Mouse (Mus musculus) limb, embryonic 14.5 days (tissue): ENCODE results near the gene Olfr798. TPM values are rescaled to one million over a fixed set of nuclear protein-coding genes. Genes with fewer than 3 reads are reported as not detected.

Source experiments
- ATAC-seq: fragments of 200-750 bp; cut with Nextera tagmentation; 2 replicates; pipeline ENCODE4 v1.8.0; 2017; ENCODE audit warnings: low read depth, moderate number of reproducible peaks, moderate TSS enrichment; ENCODE audit not compliant: low FRiP score
- DNase-seq: peaks from one replicate; pipeline ENCODE4 v3.0.0-alpha.2; 2015; ENCODE audit warnings: low spot score
- H3K27ac ChIP-seq: fragments of 300-500 bp; sonication (generic); replicated peaks from 2 replicates; pipeline ENCODE4 v1.5.1; 2014; ENCODE audit warnings: low read depth, mild to moderate bottlenecking, low read length, moderate library complexity, mixed read lengths
- H3K27me3 ChIP-seq: fragments of 300-500 bp; sonication (generic); 2 replicates; pipeline ENCODE4 v1.6.1; 2014; ENCODE audit warnings: low read length, mixed read lengths; ENCODE audit not compliant: control insufficient read depth, insufficient read depth
- H3K36me3 ChIP-seq: fragments of 300-500 bp; sonication (generic); 2 replicates; pipeline ENCODE4 v1.6.1; 2014; ENCODE audit warnings: mild to moderate bottlenecking, low read length, moderate library complexity, mixed read lengths; ENCODE audit not compliant: control insufficient read depth, insufficient read depth
- H3K4me1 ChIP-seq: fragments of 300-500 bp; sonication (generic); 2 replicates; pipeline ENCODE4 v1.6.1; 2014; ENCODE audit warnings: antibody characterized with exemption, low read length, mixed read lengths; ENCODE audit not compliant: control insufficient read depth, insufficient read depth
- H3K4me2 ChIP-seq: fragments of 300-500 bp; sonication (generic); replicated peaks from 2 replicates; pipeline ENCODE4 v1.6.1; 2014; ENCODE audit warnings: low read depth, mild to moderate bottlenecking, low read length, moderate library complexity; ENCODE audit not compliant: severe bottlenecking
- H3K4me3 ChIP-seq: fragments of 300-500 bp; sonication (generic); replicated peaks from 2 replicates; pipeline ENCODE4 v1.5.1; 2014; ENCODE audit warnings: low read length
- H3K9ac ChIP-seq: fragments of 300-500 bp; sonication (generic); 2 replicates; pipeline ENCODE4 v1.6.1; 2014; ENCODE audit warnings: mild to moderate bottlenecking, low read depth, low read length, moderate library complexity; ENCODE audit not compliant: severe bottlenecking
- H3K9me3 ChIP-seq: fragments of 300-500 bp; sonication (generic); 2 replicates; pipeline ENCODE4 v1.6.1; 2016; ENCODE audit warnings: low read length; ENCODE audit not compliant: control insufficient read depth
- POLR2A ChIP-seq: fragments of 200-500 bp; IDR thresholded peaks from 2 replicates; pipeline ENCODE4 v1.8.0; 2012; ENCODE audit warnings: inconsistent platforms, mild to moderate bottlenecking, moderate library complexity, borderline replicate concordance; ENCODE audit not compliant: insufficient read depth, insufficient read length; ENCODE audit errors: extremely low read depth
- WGBS: fragments of 180-500 bp; shearing (Covaris S2); extraction: QIAGEN DNeasy Blood & Tissue Kit; methylation state at CpG from one replicate; pipeline ENCODE4 v1.1.7; 2014; 5-methylcytosine and 5-hydroxymethylcytosine counted together
- microRNA-seq: library from miRNA; unstranded; fragments of <30 nt; microRNA quantifications from one replicate; pipeline ENCODE4, GENCODE M21; 2016
- polyA plus RNA-seq, 2 experiments: library from polyadenylated mRNA; depleted of rRNA in 1 of 2; stranded (reverse) in 1 of 2; unstranded in 1 of 2; fragments of >200 nt; fragmentation: Nextera tagmentation in 1 of 2; extraction: Ambion mirVana in 1 of 2; gene quantifications; 2 replicates each; pipeline versions ENCODE4 v1.2.1 to v1.2.3; 2012 to 2014

Gene Olfr798
- polyA plus RNA-seq, 2 experiments = not detected

- no peaks in the 10 kb centered on the region for H3K27me3 ChIP-seq
- no peak for DNase-seq
- no peak for ATAC-seq
- H3K9ac ChIP-seq = no peak overlapping the region
- H3K4me2 ChIP-seq = no peak overlapping the region
- no peak for TF ChIP-seq POLR2A
- H3K27ac ChIP-seq = no peak overlapping the region
- no peaks in the 10 kb centered on the region for H3K36me3 ChIP-seq
- H3K9me3 ChIP-seq = no peaks in the 10 kb centered on the region
- H3K4me3 ChIP-seq = no peak overlapping the region
- no peaks in the 10 kb centered on the region for H3K4me1 ChIP-seq
Measured at GRCm38 (mm10) chr10:129623251-129623650, 4.5 kb downstream of the Olfr798 start.

DNA sequence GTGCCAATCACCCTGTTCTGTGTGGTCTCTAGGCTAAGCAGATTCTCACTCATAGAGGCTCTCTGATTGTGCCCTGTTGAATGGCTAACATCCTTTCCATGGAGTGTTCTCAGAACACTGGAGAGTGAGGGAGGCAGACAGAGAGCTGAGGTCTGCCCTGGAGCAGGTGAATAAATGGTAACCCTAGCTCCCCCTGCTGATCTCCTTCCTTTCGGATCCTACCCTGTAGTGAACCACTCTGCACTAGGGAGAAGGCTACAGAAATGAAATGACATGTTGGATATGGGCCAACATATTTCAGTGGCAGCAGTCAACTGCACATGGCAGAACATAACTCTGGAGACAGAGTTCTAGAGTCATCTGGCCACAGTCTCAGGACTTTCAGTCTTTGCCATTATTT is 6.0 kb downstream of the Olfr798 start:
- Histone ChIP-seq H3K27ac (no peak overlapping the region), H3K27me3 (no peaks in the 10 kb centered on the region), H3K36me3 (no peaks in the 10 kb centered on the region), H3K9ac (no peak overlapping the region), H3K4me2 (no peak overlapping the region), H3K4me3 (no peak overlapping the region), H3K4me1 (no peaks in the 10 kb centered on the region), H3K9me3 (no peaks in the 10 kb centered on the region)
- TF ChIP-seq POLR2A = no peak
- 19% methylated on average over 1 of the region's 1 CpGs for WGBS
- DNase-seq (no peak), ATAC-seq (no peak)

GRCm38 (mm10) chr10:129612470-129612869 is 15.3 kb downstream of the Olfr798 start, which contains the start of gene Olfr796:
TSS of gene Olfr796 (minus strand) at chr10:129612570.
- H3K4me1 ChIP-seq = no peaks in the 10 kb centered on the region
- no peak within 1 kb of the TSS for H3K9ac ChIP-seq
- H3K36me3 ChIP-seq = no peaks in the 10 kb centered on the region
- H3K4me3 ChIP-seq = no peak within 1 kb of the TSS
- no peak within 1 kb of the TSS for H3K27ac ChIP-seq
- ATAC-seq (no peak), DNase-seq (no peak)
- no peaks in the 10 kb centered on the region for H3K27me3 ChIP-seq
- WGBS = 88% methylated on average over 1 of the region's 1 CpGs
- TF ChIP-seq POLR2A = no peak
- no peaks in the 10 kb centered on the region for H3K9me3 ChIP-seq
- H3K4me2 ChIP-seq = no peak within 1 kb of the TSS

DNA sequence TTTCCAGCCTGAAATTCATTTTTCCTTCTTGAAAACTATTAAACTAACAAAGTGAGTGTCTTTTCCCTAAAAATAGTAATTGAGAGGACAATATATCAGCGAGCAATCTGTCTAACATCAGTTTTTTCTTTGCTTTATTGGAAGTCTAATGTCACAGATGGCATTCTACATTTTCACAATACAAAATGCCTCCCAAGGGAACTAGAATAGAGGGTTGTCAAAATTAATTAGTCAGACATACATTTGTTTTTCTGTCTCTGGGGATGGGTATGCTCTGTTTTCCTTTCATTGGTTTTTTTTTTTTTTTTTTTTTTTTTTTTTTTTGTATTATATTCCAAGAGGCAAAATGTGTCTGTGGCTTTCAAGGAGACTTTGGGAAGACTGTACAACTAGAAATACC is 50.7 kb downstream of the Olfr798 start:
- WGBS = 73% methylated on average over 1 of the region's 1 CpGs
- no peak overlapping the region for H3K9ac ChIP-seq
- DNase-seq (no peak), ATAC-seq (no peak)
- H3K9me3 ChIP-seq = no peaks in the 10 kb centered on the region
- H3K4me2 ChIP-seq = no peak overlapping the region
- TF ChIP-seq POLR2A = no peak
- no peak overlapping the region for H3K4me3 ChIP-seq
- no peaks in the 10 kb centered on the region for H3K27me3 ChIP-seq
- no peak overlapping the region for H3K27ac ChIP-seq
- no peaks in the 10 kb centered on the region for H3K36me3 ChIP-seq
- no peaks in the 10 kb centered on the region for H3K4me1 ChIP-seq

Small RNA genes lying within 50 kb of the gene (microRNA-seq; reads per million reads assigned to microRNA genes)
- gene Gm23252 = not detected

Other genes with a start within 250 kb of the Olfr798 start
- gene Olfr784, start 243.9 kb downstream of the Olfr798 start, polyA plus RNA-seq (2012; rRNA removed) = 0.04 TPM in 1 of 2 replicates, not detected in the other
- 0.12 and 0.15 TPM in 2 replicates for gene Olfr784, start 243.9 kb downstream of the Olfr798 start, polyA plus RNA-seq (2014; fragmentation: Nextera tagmentation; extraction: Ambion mirVana)
- not detected in 2 replicates for gene Olfr785, start 222.5 kb downstream of the Olfr798 start, polyA plus RNA-seq (2012; rRNA removed)
- not detected in 2 replicates for gene Olfr785, start 222.5 kb downstream of the Olfr798 start, polyA plus RNA-seq (2014; fragmentation: Nextera tagmentation; extraction: Ambion mirVana)
- not detected in 2 replicates for gene Olfr786, start 200.6 kb downstream of the Olfr798 start, polyA plus RNA-seq (2012; rRNA removed)
- gene Olfr786, start 200.6 kb downstream of the Olfr798 start, polyA plus RNA-seq (2014; fragmentation: Nextera tagmentation; extraction: Ambion mirVana) = not detected in 2 replicates
- not detected in 2 replicates for gene Olfr787, start 166.1 kb downstream of the Olfr798 start, polyA plus RNA-seq (2012; rRNA removed)
- not detected in 2 replicates for gene Olfr787, start 166.1 kb downstream of the Olfr798 start, polyA plus RNA-seq (2014; fragmentation: Nextera tagmentation; extraction: Ambion mirVana)
- gene Olfr788, start 156.9 kb downstream of the Olfr798 start, polyA plus RNA-seq (2012; rRNA removed) = not detected in 2 replicates
- not detected in 2 replicates for gene Olfr788, start 156.9 kb downstream of the Olfr798 start, polyA plus RNA-seq (2014; fragmentation: Nextera tagmentation; extraction: Ambion mirVana)
- not detected in 2 replicates for gene Olfr789, start 143.2 kb downstream of the Olfr798 start, polyA plus RNA-seq (2012; rRNA removed)
- gene Olfr789, start 143.2 kb downstream of the Olfr798 start, polyA plus RNA-seq (2014; fragmentation: Nextera tagmentation; extraction: Ambion mirVana) = not detected in 2 replicates
- gene Olfr790, start 129.4 kb downstream of the Olfr798 start, polyA plus RNA-seq (2012; rRNA removed) = not detected in 2 replicates
- gene Olfr790, start 129.4 kb downstream of the Olfr798 start, polyA plus RNA-seq (2014; fragmentation: Nextera tagmentation; extraction: Ambion mirVana) = not detected in 2 replicates
- not detected in 2 replicates for gene Olfr791, start 106.1 kb downstream of the Olfr798 start, polyA plus RNA-seq (2012; rRNA removed)
- gene Olfr791, start 106.1 kb downstream of the Olfr798 start, polyA plus RNA-seq (2014; fragmentation: Nextera tagmentation; extraction: Ambion mirVana) = not detected in 2 replicates
- gene Olfr792, start 88.8 kb downstream of the Olfr798 start, polyA plus RNA-seq (2012; rRNA removed) = not detected in 2 replicates
- not detected in 2 replicates for gene Olfr792, start 88.8 kb downstream of the Olfr798 start, polyA plus RNA-seq (2014; fragmentation: Nextera tagmentation; extraction: Ambion mirVana)
- gene Olfr794, start 60.3 kb downstream of the Olfr798 start, polyA plus RNA-seq (2012; rRNA removed) = not detected in 2 replicates
- gene Olfr794, start 60.3 kb downstream of the Olfr798 start, polyA plus RNA-seq (2014; fragmentation: Nextera tagmentation; extraction: Ambion mirVana) = not detected in 2 replicates
- not detected in 2 replicates for gene Olfr796, start 15.4 kb downstream of the Olfr798 start, polyA plus RNA-seq (2012; rRNA removed)
- gene Olfr796, start 15.4 kb downstream of the Olfr798 start, polyA plus RNA-seq (2014; fragmentation: Nextera tagmentation; extraction: Ambion mirVana) = not detected in 2 replicates
- gene Olfr799, start 9.6 kb upstream of the Olfr798 start, polyA plus RNA-seq (2012; rRNA removed) = not detected in 2 replicates
- not detected in 2 replicates for gene Olfr799, start 9.6 kb upstream of the Olfr798 start, polyA plus RNA-seq (2014; fragmentation: Nextera tagmentation; extraction: Ambion mirVana)
- not detected in 2 replicates for gene Olfr800, start 29.8 kb upstream of the Olfr798 start, polyA plus RNA-seq (2012; rRNA removed)
- gene Olfr800, start 29.8 kb upstream of the Olfr798 start, polyA plus RNA-seq (2014; fragmentation: Nextera tagmentation; extraction: Ambion mirVana) = not detected in 2 replicates
- gene Olfr801, start 45.9 kb upstream of the Olfr798 start, polyA plus RNA-seq (2012; rRNA removed) = not detected in 2 replicates
- not detected in 2 replicates for gene Olfr801, start 45.9 kb upstream of the Olfr798 start, polyA plus RNA-seq (2014; fragmentation: Nextera tagmentation; extraction: Ambion mirVana)
- not detected in 2 replicates for gene Olfr802, start 60.2 kb upstream of the Olfr798 start, polyA plus RNA-seq (2012; rRNA removed)
- not detected in 2 replicates for gene Olfr802, start 60.2 kb upstream of the Olfr798 start, polyA plus RNA-seq (2014; fragmentation: Nextera tagmentation; extraction: Ambion mirVana)
- not detected in 2 replicates for gene Olfr803, start 66.4 kb upstream of the Olfr798 start, polyA plus RNA-seq (2012; rRNA removed)
- not detected in 2 replicates for gene Olfr803, start 66.4 kb upstream of the Olfr798 start, polyA plus RNA-seq (2014; fragmentation: Nextera tagmentation; extraction: Ambion mirVana)
- not detected in 2 replicates for gene Olfr804, start 75.3 kb upstream of the Olfr798 start, polyA plus RNA-seq (2012; rRNA removed)
- not detected in 2 replicates for gene Olfr804, start 75.3 kb upstream of the Olfr798 start, polyA plus RNA-seq (2014; fragmentation: Nextera tagmentation; extraction: Ambion mirVana)
- gene Olfr805, start 101.4 kb upstream of the Olfr798 start, polyA plus RNA-seq (2012; rRNA removed) = not detected in 2 replicates
- gene Olfr805, start 101.4 kb upstream of the Olfr798 start, polyA plus RNA-seq (2014; fragmentation: Nextera tagmentation; extraction: Ambion mirVana) = not detected in 2 replicates
- not detected in 2 replicates for gene Olfr806, start 114.0 kb upstream of the Olfr798 start, polyA plus RNA-seq (2012; rRNA removed)
- gene Olfr806, start 114.0 kb upstream of the Olfr798 start, polyA plus RNA-seq (2014; fragmentation: Nextera tagmentation; extraction: Ambion mirVana) = not detected in 2 replicates
- gene Olfr807, start 129.9 kb upstream of the Olfr798 start, polyA plus RNA-seq (2012; rRNA removed) = not detected in 2 replicates
- gene Olfr807, start 129.9 kb upstream of the Olfr798 start, polyA plus RNA-seq (2014; fragmentation: Nextera tagmentation; extraction: Ambion mirVana) = not detected in 2 replicates
- not detected in 2 replicates for gene Olfr808, start 137.5 kb upstream of the Olfr798 start, polyA plus RNA-seq (2012; rRNA removed)
- not detected in 2 replicates for gene Olfr808, start 137.5 kb upstream of the Olfr798 start, polyA plus RNA-seq (2014; fragmentation: Nextera tagmentation; extraction: Ambion mirVana)
- gene Olfr809, start 146.7 kb upstream of the Olfr798 start, polyA plus RNA-seq (2012; rRNA removed) = not detected in 2 replicates
- gene Olfr809, start 146.7 kb upstream of the Olfr798 start, polyA plus RNA-seq (2014; fragmentation: Nextera tagmentation; extraction: Ambion mirVana) = not detected in 2 replicates
- gene Olfr810, start 167.0 kb upstream of the Olfr798 start, polyA plus RNA-seq (2012; rRNA removed) = not detected in 2 replicates
- not detected in 2 replicates for gene Olfr810, start 167.0 kb upstream of the Olfr798 start, polyA plus RNA-seq (2014; fragmentation: Nextera tagmentation; extraction: Ambion mirVana)
- gene Olfr811, start 176.5 kb upstream of the Olfr798 start, polyA plus RNA-seq (2012; rRNA removed) = not detected in 2 replicates
- not detected in 2 replicates for gene Olfr811, start 176.5 kb upstream of the Olfr798 start, polyA plus RNA-seq (2014; fragmentation: Nextera tagmentation; extraction: Ambion mirVana)
- gene Olfr812, start 218.2 kb upstream of the Olfr798 start, polyA plus RNA-seq (2012; rRNA removed) = not detected in 2 replicates
- not detected in 2 replicates for gene Olfr812, start 218.2 kb upstream of the Olfr798 start, polyA plus RNA-seq (2014; fragmentation: Nextera tagmentation; extraction: Ambion mirVana)
- gene Olfr813, start 227.4 kb upstream of the Olfr798 start, polyA plus RNA-seq (2012; rRNA removed) = not detected in 2 replicates
- not detected in 2 replicates for gene Olfr813, start 227.4 kb upstream of the Olfr798 start, polyA plus RNA-seq (2014; fragmentation: Nextera tagmentation; extraction: Ambion mirVana)